Mouse (Mus musculus) myocyte (in vitro differentiated cells): ENCODE measurements at regions not wholly inside any gene's neighbourhood (a gene's known extent, or its start where the extent isn't known, plus 50 kb on each side); places are given as distances from the start of the nearest gene placed in this dataset.
A peak's percentile ranks its signal among the peaks of the same experiment; 100 is the strongest.

ENCODE experiments used
- H3K27me3 ChIP-seq: one replicate; pipeline ENCODE4 v1.6.1; 2011; ENCODE audit not compliant: control insufficient read depth, insufficient read depth, insufficient read length
- H3K36me3 ChIP-seq: one replicate; pipeline ENCODE4 v1.6.1; 2011; ENCODE audit not compliant: control insufficient read depth, insufficient read depth
- H3K4me2 ChIP-seq: one replicate; pipeline ENCODE4 v1.6.1; 2011; ENCODE audit warnings: low read depth, control low read depth
- H3K4me3 ChIP-seq: one replicate; pipeline ENCODE4 v1.5.1; 2011; ENCODE audit warnings: mild to moderate bottlenecking, control low read depth, moderate library complexity
- H3K79me2 ChIP-seq: one replicate; pipeline ENCODE4 v1.6.1; 2011; ENCODE audit not compliant: control insufficient read depth, insufficient read depth
- H3ac ChIP-seq: one replicate; pipeline ENCODE4 v1.6.1; 2011; ENCODE audit not compliant: control insufficient read depth, insufficient read length
- CEBPB ChIP-seq: IDR thresholded peaks from 2 replicates; pipeline ENCODE4 v1.6.1; 2011; ENCODE audit warnings: mild to moderate bottlenecking, moderate library complexity; ENCODE audit not compliant: poor library complexity, insufficient read depth, severe bottlenecking
- E2F4 ChIP-seq: IDR thresholded peaks from one replicate; pipeline ENCODE4 v1.6.1; 2011; ENCODE audit warnings: mild to moderate bottlenecking, control low read depth, moderate library complexity; ENCODE audit not compliant: insufficient read depth
- MAX ChIP-seq: IDR thresholded peaks from one replicate; pipeline ENCODE4 v1.6.1; 2011; ENCODE audit warnings: low read depth, mild to moderate bottlenecking, control low read depth
- MYOD1 ChIP-seq, 3 experiments: IDR thresholded peaks; one replicate each; pipeline ENCODE4 v1.6.1; 2011; ENCODE audit warnings: control low read depth in 2 of 3, low read depth in 2 of 3, mild to moderate bottlenecking in 2 of 3, moderate library complexity in 1 of 3; ENCODE audit not compliant: insufficient read length in 2 of 3, control insufficient read depth in 1 of 3
- MYOG ChIP-seq, 3 experiments: IDR thresholded peaks; one replicate each; pipeline ENCODE4 v1.6.1; 2011; ENCODE audit warnings: control low read depth in 2 of 3, low read depth in 2 of 3, mild to moderate bottlenecking in 2 of 3; ENCODE audit not compliant: insufficient read length in 2 of 3, control insufficient read depth in 1 of 3, insufficient read depth in 1 of 3
- POLR2A ChIP-seq: IDR thresholded peaks from one replicate; pipeline ENCODE4 v1.6.1; 2011; ENCODE audit warnings: low read depth, mild to moderate bottlenecking, control low read depth, moderate library complexity; ENCODE audit not compliant: insufficient read length
- POLR2AphosphoS2 ChIP-seq: IDR thresholded peaks from one replicate; pipeline ENCODE4 v1.6.1; 2011; ENCODE audit warnings: low read depth, control low read depth; ENCODE audit not compliant: insufficient read length
- REST ChIP-seq: IDR thresholded peaks from one replicate; pipeline ENCODE4 v1.6.1; 2011; ENCODE audit warnings: mild to moderate bottlenecking, control low read depth, moderate library complexity; ENCODE audit not compliant: insufficient read depth, insufficient read length
- SRF ChIP-seq: IDR thresholded peaks from one replicate; pipeline ENCODE4 v1.6.1; 2011; ENCODE audit warnings: low read depth; ENCODE audit not compliant: control insufficient read depth, insufficient read length
- TCF12 ChIP-seq: IDR thresholded peaks from one replicate; pipeline ENCODE4 v1.6.1; 2011; ENCODE audit warnings: mild to moderate bottlenecking, control low read depth; ENCODE audit not compliant: poor library complexity, insufficient read depth, severe bottlenecking
- TCF3 ChIP-seq: IDR thresholded peaks from one replicate; pipeline ENCODE4 v1.6.1; 2011; ENCODE audit warnings: low read depth, control low read depth; ENCODE audit not compliant: insufficient read length
- USF1 ChIP-seq: IDR thresholded peaks from one replicate; pipeline ENCODE4 v1.6.1; 2011; ENCODE audit warnings: low read depth, mild to moderate bottlenecking, control low read depth, moderate library complexity

GRCm38 (mm10) chr4:99445077-99445754 is 149.5 kb downstream of the Gm12689 start:
- Histone ChIP-seq H3K4me3 (no peak overlapping the region), H3K27me3 (no peaks in the 10 kb centered on the region), H3K79me2 (no peaks in the 10 kb centered on the region), H3K36me3 (no peaks in the 10 kb centered on the region), H3K4me2 (no peak overlapping the region), H3ac (no peak overlapping the region)
- TF ChIP-seq MYOG (IDR thresholded peaks at IDR 0.05; ENCODE audit: control insufficient read depth in 1 of 3, insufficient read depth in 1 of 3, insufficient read length in 2 of 3, low read depth in 2 of 3) (peak in 1 of 3 experiments; percentile 20), SRF (no peak), E2F4 (no peak), MAX (no peak), MYOD1 (IDR thresholded peaks at IDR 0.05; ENCODE audit: control insufficient read depth in 1 of 3, insufficient read length in 2 of 3, low read depth in 2 of 3) (peak in 1 of 3 experiments; percentile 16), POLR2AphosphoS2 (no peak)

GRCm38 (mm10) chr4:99445755-99446128 is 150.0 kb downstream of the Gm12689 start:
- no peak overlapping the region for H3K4me3 ChIP-seq
- H3ac ChIP-seq, result no peak overlapping the region
- H3K79me2 ChIP-seq, result no peaks in the 10 kb centered on the region
- no peak overlapping the region for H3K4me2 ChIP-seq
- H3K27me3 ChIP-seq, result no peaks in the 10 kb centered on the region
- TF ChIP-seq MYOD1 (IDR thresholded peaks at IDR 0.05; ENCODE audit: control insufficient read depth in 1 of 3, insufficient read length in 2 of 3, low read depth in 2 of 3) (no peak), MYOG (IDR thresholded peaks at IDR 0.05; ENCODE audit: control insufficient read depth in 1 of 3, insufficient read depth in 1 of 3, insufficient read length in 2 of 3, low read depth in 2 of 3) (no peak), TCF3 (no peak)
- no peaks in the 10 kb centered on the region for H3K36me3 ChIP-seq

GRCm38 (mm10) chr4:99458984-99459383 is 163.3 kb downstream of the Gm12689 start:
- H3ac ChIP-seq, result no peak overlapping the region
- no peak for TF ChIP-seq POLR2AphosphoS2
- no peak for TF ChIP-seq MYOD1 (IDR thresholded peaks at IDR 0.05; ENCODE audit: control insufficient read depth in 1 of 3, insufficient read length in 2 of 3, low read depth in 2 of 3)
- TF ChIP-seq REST, result no peak
- TF ChIP-seq CEBPB, result no peak
- no peak for TF ChIP-seq MYOG (IDR thresholded peaks at IDR 0.05; ENCODE audit: control insufficient read depth in 1 of 3, insufficient read depth in 1 of 3, insufficient read length in 2 of 3, low read depth in 2 of 3)
- TF ChIP-seq POLR2A, result no peak
- no peak for TF ChIP-seq TCF3
- no peak for TF ChIP-seq MAX
- H3K4me3 ChIP-seq, result no peak overlapping the region
- H3K4me2 ChIP-seq, result no peak overlapping the region
- H3K36me3 ChIP-seq, result no peaks in the 10 kb centered on the region
- H3K79me2 ChIP-seq, result no peaks in the 10 kb centered on the region
- peaks cover 6% of the 10 kb centered on the region for H3K27me3 ChIP-seq

GRCm38 (mm10) chr4:99459436-99459835 is 163.7 kb downstream of the Gm12689 start:
- no peaks in the 10 kb centered on the region for H3K79me2 ChIP-seq
- no peak overlapping the region for H3K4me3 ChIP-seq
- no peak for TF ChIP-seq CEBPB
- no peak for TF ChIP-seq E2F4
- no peak for TF ChIP-seq USF1
- TF ChIP-seq POLR2A, result no peak
- TF ChIP-seq POLR2AphosphoS2, result no peak
- no peak for TF ChIP-seq TCF12
- no peak for TF ChIP-seq REST
- no peak for TF ChIP-seq SRF
- TF ChIP-seq TCF3, result no peak
- TF ChIP-seq MAX, result no peak
- TF ChIP-seq MYOG (IDR thresholded peaks at IDR 0.05; ENCODE audit: control insufficient read depth in 1 of 3, insufficient read depth in 1 of 3, insufficient read length in 2 of 3, low read depth in 2 of 3), result no peak
- TF ChIP-seq MYOD1 (IDR thresholded peaks at IDR 0.05; ENCODE audit: control insufficient read depth in 1 of 3, insufficient read length in 2 of 3, low read depth in 2 of 3), result no peak
- H3K36me3 ChIP-seq, result no peaks in the 10 kb centered on the region
- no peak overlapping the region for H3ac ChIP-seq
- H3K4me2 ChIP-seq, result no peak overlapping the region
- H3K27me3 ChIP-seq, result peaks cover 6% of the 10 kb centered on the region

GRCm38 (mm10) chr4:99465493-99465892 is 169.8 kb downstream of the Gm12689 start:
- Histone ChIP-seq H3K4me2 (no peak overlapping the region), H3K4me3 (no peak overlapping the region), H3K36me3 (no peaks in the 10 kb centered on the region), H3K27me3 (no peaks in the 10 kb centered on the region), H3ac (no peak overlapping the region), H3K79me2 (no peaks in the 10 kb centered on the region)
- no peak for TF ChIP-seq USF1
- no peak for TF ChIP-seq MAX
- peak in 2 of 3 experiments; percentile 44 to 58 for TF ChIP-seq MYOD1 (IDR thresholded peaks at IDR 0.05; ENCODE audit: control insufficient read depth in 1 of 3, insufficient read length in 2 of 3, low read depth in 2 of 3)
- TF ChIP-seq SRF, result no peak
- no peak for TF ChIP-seq TCF12
- TF ChIP-seq POLR2A, result no peak
- no peak for TF ChIP-seq CEBPB
- TF ChIP-seq E2F4, result no peak
- no peak for TF ChIP-seq TCF3
- TF ChIP-seq MYOG (IDR thresholded peaks at IDR 0.05; ENCODE audit: control insufficient read depth in 1 of 3, insufficient read depth in 1 of 3, insufficient read length in 2 of 3, low read depth in 2 of 3), result peak in 1 of 3 experiments; percentile 67
- no peak for TF ChIP-seq REST
- no peak for TF ChIP-seq POLR2AphosphoS2
